Mouse (Mus musculus): ENCODE measurements around the gene Irgm2.

- TF ChIP-seq POLR2A (IDR thresholded peaks at IDR 0.05; ENCODE audit: low read depth, low read length) (no peak), CTCF (IDR thresholded peaks at IDR 0.05; ENCODE audit: borderline replicate concordance, insufficient read depth, low read length) (no peak)
These were observed 31.7 kb downstream of the Irgm2 start for GRCm38 (mm10) chr11:58231156-58231555.

Data from embryonic fibroblast, embryonic 13.5 days (primary cell).